Mouse (Mus musculus) stomach, postnatal 0 days (tissue): ENCODE measurements at regions not wholly inside any gene's neighbourhood (a gene's known extent, or its start where the extent isn't known, plus 50 kb on each side); places are given as distances from the start of the nearest gene placed in this dataset.

Source experiments
- ATAC-seq: fragments of 200-750 bp; cut with Nextera tagmentation; 2 replicates; pipeline ENCODE4 v1.8.0; 2017; ENCODE audit not compliant: low FRiP score, low TSS enrichment
- DNase-seq: peaks from one replicate; pipeline ENCODE4 v3.0.0-alpha.2; 2016; ENCODE audit warnings: low spot score
- H3K27ac ChIP-seq: fragments of 300-500 bp; sonication (generic); replicated peaks from 2 replicates; pipeline ENCODE4 v1.5.1; 2014; ENCODE audit warnings: mild to moderate bottlenecking, control low read depth
- H3K27me3 ChIP-seq: fragments of 300-500 bp; sonication (generic); 2 replicates; pipeline ENCODE4 v1.6.1; 2014; ENCODE audit warnings: low read length; ENCODE audit not compliant: control insufficient read depth, insufficient read depth
- H3K36me3 ChIP-seq: fragments of 300-500 bp; sonication (generic); 2 replicates; pipeline ENCODE4 v1.6.1; 2014; ENCODE audit warnings: low read length, mixed read lengths; ENCODE audit not compliant: control insufficient read depth, insufficient read depth
- H3K4me1 ChIP-seq: fragments of 300-500 bp; sonication (generic); replicated peaks from 2 replicates; pipeline ENCODE4 v1.6.1; 2014; ENCODE audit warnings: antibody characterized with exemption; ENCODE audit not compliant: control insufficient read depth, insufficient read depth
- H3K4me2 ChIP-seq: fragments of 300-500 bp; sonication (generic); replicated peaks from 2 replicates; pipeline ENCODE4 v1.6.1; 2014; ENCODE audit warnings: low read depth, mild to moderate bottlenecking, control low read depth, moderate library complexity
- H3K4me3 ChIP-seq: fragments of 300-500 bp; sonication (generic); 2 replicates; pipeline ENCODE4 v1.5.1; 2014; ENCODE audit warnings: low read depth, low read length, control low read depth
- H3K9ac ChIP-seq: fragments of 300-500 bp; sonication (generic); 2 replicates; pipeline ENCODE4 v1.6.1; 2014; ENCODE audit warnings: mild to moderate bottlenecking, low read length, control low read depth, mixed read lengths
- H3K9me3 ChIP-seq: fragments of 300-500 bp; sonication (generic); 2 replicates; pipeline ENCODE4 v1.6.1; 2016; ENCODE audit warnings: low read length; ENCODE audit not compliant: control insufficient read depth
- CTCF ChIP-seq: IDR thresholded peaks from 2 replicates; pipeline ENCODE4 v1.5.1; 2016; ENCODE audit warnings: antibody characterized with exemption, low read depth, mild to moderate bottlenecking, moderate library complexity
- EP300 ChIP-seq: optimal IDR thresholded peaks from 2 replicates; pipeline ENCODE3; 2016; ENCODE audit warnings: antibody characterized with exemption
- WGBS: fragments of 180-500 bp; shearing (Covaris S2); extraction: QIAGEN DNeasy Blood & Tissue Kit; methylation state at CpG from one replicate; pipeline ENCODE4 v1.1.7; 2014; 5-methylcytosine and 5-hydroxymethylcytosine counted together

DNA sequence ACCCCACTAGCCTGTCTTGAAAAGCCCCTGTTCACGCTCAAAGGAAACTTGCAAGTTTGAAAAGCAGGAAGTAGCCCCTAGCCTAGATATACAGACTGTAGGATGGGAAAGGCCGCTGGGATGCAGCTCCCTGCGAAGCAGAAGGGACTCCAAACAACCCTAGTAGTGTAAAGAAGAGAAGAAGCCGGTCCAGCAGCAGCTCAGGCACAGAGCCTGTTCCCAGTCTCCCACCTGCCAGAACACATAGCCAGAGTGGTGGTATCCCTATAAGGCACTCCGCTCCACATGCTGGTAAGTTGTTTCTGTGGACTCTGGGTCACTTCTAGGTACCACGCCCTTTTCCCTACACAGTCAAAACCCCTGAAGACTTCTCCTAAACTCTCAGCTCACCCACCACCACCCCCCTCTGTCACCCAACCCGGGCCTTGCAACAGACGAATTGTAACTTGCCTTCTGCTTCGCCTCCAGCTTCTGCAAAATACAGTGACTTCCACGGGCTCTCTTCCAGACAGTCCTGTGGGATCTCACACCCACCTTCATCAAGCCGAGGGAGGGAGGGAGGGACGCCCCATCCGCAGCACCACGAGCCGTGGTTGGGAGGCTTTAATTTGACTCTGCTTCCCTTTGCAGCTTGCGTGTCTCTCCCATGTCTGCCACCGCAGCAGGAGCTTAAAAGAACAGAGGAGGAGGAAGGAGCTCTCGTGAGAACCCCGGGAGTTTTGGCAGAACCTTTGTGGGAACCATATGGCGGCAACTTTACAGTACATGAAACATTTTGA is 285.2 kb downstream of the Rwdd3 start:
- H3K27me3 ChIP-seq = no peaks in the 10 kb centered on the region
- H3K4me1 ChIP-seq = no peaks in the 10 kb centered on the region
- no peak overlapping the region for H3K4me3 ChIP-seq
- H3K9me3 ChIP-seq = no peaks in the 10 kb centered on the region
- ATAC-seq = no peak
- no peak for TF ChIP-seq CTCF
- WGBS = 40% methylated on average over 20 of the region's 20 CpGs
- H3K9ac ChIP-seq = no peak overlapping the region
- H3K36me3 ChIP-seq = no peaks in the 10 kb centered on the region
- peak overlapping the region; percentile 21; the same call in 1 of the 2 replicates for H3K4me2 ChIP-seq
- DNase-seq = no peak
- no peak overlapping the region for H3K27ac ChIP-seq

GRCm38 (mm10) chr3:120885401-120885800 is 286.1 kb downstream of the Rwdd3 start:
- Histone ChIP-seq H3K9me3 (no peaks in the 10 kb centered on the region), H3K27me3 (no peaks in the 10 kb centered on the region), H3K4me1 (no peaks in the 10 kb centered on the region), H3K4me3 (no peak overlapping the region), H3K36me3 (no peaks in the 10 kb centered on the region), H3K27ac (no peak overlapping the region), H3K9ac (no peak overlapping the region), H3K4me2 (no peak overlapping the region)
- DNase-seq (no peak), ATAC-seq (no peak)
- 77% methylated on average over 5 of the region's 5 CpGs for WGBS
- TF ChIP-seq CTCF (no peak), EP300 (no peak)

DNA sequence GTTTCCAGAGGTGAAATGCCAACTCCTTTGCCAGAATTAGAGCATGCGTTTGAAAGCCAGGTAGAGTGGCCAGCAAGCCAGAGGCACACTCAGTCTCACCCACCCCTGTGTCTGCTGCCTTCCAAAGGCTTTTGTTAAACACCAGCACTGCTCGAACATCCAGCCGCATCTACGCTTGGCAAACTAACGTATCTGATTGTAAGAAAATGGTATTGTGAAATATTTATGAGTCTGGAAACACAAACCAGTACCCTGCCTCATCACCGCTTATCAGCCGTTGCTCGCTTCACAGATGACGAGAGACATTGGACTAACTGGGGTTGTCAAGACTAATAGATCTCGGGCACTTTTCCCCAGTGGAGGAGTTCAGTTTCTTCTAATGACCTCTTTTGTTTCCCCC is 287.3 kb downstream of the Rwdd3 start:
- Histone ChIP-seq H3K4me2 (no peak overlapping the region), H3K27ac (no peak overlapping the region), H3K4me3 (no peak overlapping the region), H3K36me3 (no peaks in the 10 kb centered on the region), H3K9ac (no peak overlapping the region), H3K9me3 (no peaks in the 10 kb centered on the region), H3K27me3 (no peaks in the 10 kb centered on the region), H3K4me1 (no peaks in the 10 kb centered on the region)
- 63% methylated on average over 10 of the region's 10 CpGs for WGBS
- ATAC-seq = no peak
- TF ChIP-seq EP300 = no peak
- DNase-seq = no peak

GRCm38 (mm10) chr3:120883650-120884049 is 287.8 kb downstream of the Rwdd3 start:
- DNase-seq = no peak
- WGBS = 59% methylated on average over 5 of the region's 5 CpGs
- no peak for TF ChIP-seq CTCF
- no peak for TF ChIP-seq EP300

DNA sequence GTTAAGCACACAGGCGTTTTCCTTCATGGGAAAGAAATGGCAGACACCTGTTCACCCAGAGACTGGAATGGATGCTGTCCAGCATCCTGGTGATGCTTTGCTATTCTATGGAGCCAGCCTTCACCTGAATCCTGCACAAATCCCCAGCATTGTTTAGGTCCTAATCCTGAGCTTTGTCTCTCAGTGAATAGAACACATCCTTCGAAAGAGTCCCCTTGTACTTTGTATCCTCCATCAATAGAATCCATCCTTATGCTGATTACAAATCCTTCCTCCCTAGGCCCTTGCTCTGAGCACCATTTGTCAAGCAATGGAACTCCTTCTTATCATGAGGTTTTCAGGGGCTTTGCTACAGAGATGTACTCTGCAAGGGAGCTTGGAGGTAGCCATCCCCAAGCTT is 292.1 kb downstream of the Rwdd3 start:
- H3K36me3 ChIP-seq = no peaks in the 10 kb centered on the region
- H3K4me1 ChIP-seq = no peaks in the 10 kb centered on the region
- 82% methylated on average over 2 of the region's 2 CpGs for WGBS
- H3K27ac ChIP-seq = no peak overlapping the region
- no peak overlapping the region for H3K4me2 ChIP-seq
- no peak overlapping the region for H3K9ac ChIP-seq
- no peak for TF ChIP-seq EP300
- no peak for TF ChIP-seq CTCF
- H3K9me3 ChIP-seq = no peaks in the 10 kb centered on the region
- H3K4me3 ChIP-seq = no peak overlapping the region
- ATAC-seq (no peak), DNase-seq (no peak)
- H3K27me3 ChIP-seq = no peaks in the 10 kb centered on the region

More at GRCm38 (mm10) chr3:120883650-120884049, 287.8 kb downstream of the Rwdd3 start:
- Histone ChIP-seq H3K4me1 (no peaks in the 10 kb centered on the region), H3K9me3 (no peaks in the 10 kb centered on the region), H3K4me2 (no peak overlapping the region), H3K4me3 (no peak overlapping the region), H3K36me3 (no peaks in the 10 kb centered on the region), H3K9ac (no peak overlapping the region), H3K27ac (no peak overlapping the region), H3K27me3 (no peaks in the 10 kb centered on the region)
- ATAC-seq = no peak

DNA sequence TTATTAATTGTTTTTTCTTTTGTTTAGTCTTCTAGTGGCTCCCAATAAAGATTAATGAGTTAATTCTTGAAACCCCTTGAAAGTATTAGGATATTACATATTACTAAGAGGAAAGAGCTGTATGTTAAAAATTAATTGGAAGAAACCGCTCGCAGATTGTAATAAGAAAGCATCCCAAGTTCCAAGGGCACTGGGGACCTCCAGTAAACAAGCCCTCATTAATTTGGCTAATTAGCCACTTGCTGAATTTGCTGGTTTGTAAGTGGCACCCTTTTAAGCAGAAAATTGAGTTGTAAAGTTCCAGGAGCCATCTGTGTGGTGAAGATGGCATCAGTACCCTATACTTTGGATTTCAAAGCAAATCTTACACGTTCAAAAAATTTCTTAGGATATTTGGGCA is 295.8 kb downstream of the Rwdd3 start:
- Histone ChIP-seq H3K27ac (no peak overlapping the region), H3K4me2 (no peak overlapping the region), H3K4me1 (no peaks in the 10 kb centered on the region), H3K9ac (no peak overlapping the region), H3K36me3 (no peaks in the 10 kb centered on the region), H3K4me3 (no peak overlapping the region), H3K9me3 (no peaks in the 10 kb centered on the region), H3K27me3 (no peaks in the 10 kb centered on the region)
- DNase-seq = no peak
- WGBS = 90% methylated on average over 3 of the region's 3 CpGs
- no peak for TF ChIP-seq CTCF
- no peak for TF ChIP-seq EP300
- ATAC-seq = no peak
